Mouse (Mus musculus): ENCODE data around the gene Il18r1. TPM values are rescaled to one million over a fixed set of nuclear protein-coding genes. Genes with fewer than 3 reads are reported as not detected.

Gene Il18r1
- polyA plus RNA-seq, 1 experiment from 2014 or later = not detected

Other genes with a start within 250 kb of the Il18r1 start
- gene Il1r1, start 240.5 kb upstream of the Il18r1 start, polyA plus RNA-seq (2016; fragmentation: Nextera tagmentation; extraction: Ambion mirVana) = 0.53 and 0.75 TPM in 2 replicates
- gene Il1rl2, start 140.9 kb upstream of the Il18r1 start, polyA plus RNA-seq (2016; fragmentation: Nextera tagmentation; extraction: Ambion mirVana) = 0.64 and 1.2 TPM in 2 replicates
- gene Il1rl1, start 36.0 kb upstream of the Il18r1 start, polyA plus RNA-seq (2016; fragmentation: Nextera tagmentation; extraction: Ambion mirVana) = 0.11 TPM in 1 of 2 replicates, not detected in the other
- gene Il18rap, start 49.8 kb downstream of the Il18r1 start, polyA plus RNA-seq (2016; fragmentation: Nextera tagmentation; extraction: Ambion mirVana) = 0.10 TPM in 1 of 2 replicates, not detected in the other
- not detected in 2 replicates for gene Slc9a4, start 114.5 kb downstream of the Il18r1 start, polyA plus RNA-seq (2016; fragmentation: Nextera tagmentation; extraction: Ambion mirVana)
- gene Slc9a2, start 215.0 kb downstream of the Il18r1 start, polyA plus RNA-seq (2016; fragmentation: Nextera tagmentation; extraction: Ambion mirVana) = 0.02 and 0.11 TPM in 2 replicates